Mouse (Mus musculus): ENCODE data around the gene Ccr1l1. TPM values are rescaled to one million over a fixed set of nuclear protein-coding genes. Genes with fewer than 3 reads are reported as not detected.
"Not testable (repeated sequence)": the region's sequence is repeated elsewhere in the genome, so short reads cannot be mapped to it uniquely, and the experiment has no call there.

The Ccr1l1 gene
- polyA plus RNA-seq, 1 experiment = not detected

DNA sequence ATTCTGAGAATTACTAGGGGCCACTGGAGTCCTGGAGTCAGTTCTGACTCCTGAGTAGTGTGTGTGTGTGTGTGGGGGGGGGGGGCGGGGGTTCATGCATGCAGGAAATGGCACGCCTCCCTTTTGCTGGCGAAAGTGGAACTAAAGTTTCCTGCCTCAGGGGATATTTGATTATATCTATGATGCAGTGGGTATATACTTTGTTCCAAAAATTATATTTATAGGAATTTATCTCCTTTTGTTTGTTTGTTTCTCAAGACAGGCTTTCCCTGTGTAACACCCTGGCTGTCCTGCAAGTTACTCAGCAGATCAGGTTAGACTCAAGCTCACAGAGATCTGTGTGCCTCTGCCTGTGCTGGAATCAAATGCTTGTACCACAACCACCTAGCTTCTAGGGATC lies 11.5 kb upstream of the Ccr1l1 start:
- TF ChIP-seq POLR2A (IDR thresholded peaks at IDR 0.05; ENCODE audit: low read depth, low read length) (no peak), CTCF (IDR thresholded peaks at IDR 0.05; ENCODE audit: borderline replicate concordance, insufficient read depth, low read length) (no peak)
- Histone ChIP-seq H3K27ac (ENCODE audit: insufficient read depth, low read length) (no peak overlapping the region), H3K4me3 (ENCODE audit: insufficient read depth, low read length) (no peak overlapping the region), H3K4me1 (ENCODE audit: control insufficient read depth, insufficient read depth, low read length) (no peaks in the 10 kb centered on the region)

DNA sequence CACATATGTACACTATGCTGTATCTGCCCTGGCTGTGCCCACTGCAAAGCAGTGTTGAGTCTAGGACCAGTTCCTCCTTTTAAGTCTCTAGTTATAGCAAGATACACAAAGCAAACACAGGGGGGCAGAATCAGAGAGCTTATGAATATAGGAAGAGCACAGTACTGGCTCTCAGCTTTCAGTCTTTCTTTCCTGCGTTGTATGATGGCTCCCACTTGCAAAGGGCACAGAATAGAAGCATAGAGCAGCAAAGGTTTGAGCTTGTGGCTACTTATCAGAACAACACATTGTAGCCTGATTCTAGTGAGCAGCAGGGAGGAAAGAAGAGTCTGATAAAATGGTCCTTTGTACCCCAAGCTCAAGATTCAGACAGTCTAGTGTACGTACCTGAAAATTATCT lies 8.0 kb upstream of the Ccr1l1 start:
- Histone ChIP-seq H3K4me1 (ENCODE audit: control insufficient read depth, insufficient read depth, low read length) (no peaks in the 10 kb centered on the region), H3K27ac (ENCODE audit: insufficient read depth, low read length) (no peak overlapping the region), H3K4me3 (ENCODE audit: insufficient read depth, low read length) (no peak overlapping the region)
- no peak for TF ChIP-seq CTCF (IDR thresholded peaks at IDR 0.05; ENCODE audit: borderline replicate concordance, insufficient read depth, low read length)
- TF ChIP-seq POLR2A (IDR thresholded peaks at IDR 0.05; ENCODE audit: low read depth, low read length) = no peak

DNA sequence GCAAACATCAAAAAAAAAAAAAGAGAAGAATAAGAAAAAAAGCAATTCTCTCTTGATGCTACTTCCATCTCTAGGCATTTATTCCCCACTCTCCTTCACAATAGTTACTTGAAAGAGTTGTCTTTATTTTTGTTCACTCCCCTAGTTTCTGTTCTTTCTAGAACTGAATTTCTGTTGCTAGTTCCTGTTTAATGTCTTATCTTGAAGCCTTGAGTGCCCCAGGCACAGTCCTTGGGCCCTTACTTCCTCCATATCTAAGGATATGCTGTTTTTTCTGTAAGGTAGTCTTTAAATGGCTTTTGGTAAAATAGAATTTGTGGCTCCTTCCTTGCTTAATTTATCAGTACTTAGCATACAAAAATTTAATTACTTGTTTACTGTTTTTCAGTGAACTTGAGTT lies 6.7 kb upstream of the Ccr1l1 start:
- Histone ChIP-seq H3K4me1 (ENCODE audit: control insufficient read depth, insufficient read depth, low read length) (no peaks in the 10 kb centered on the region), H3K27ac (ENCODE audit: insufficient read depth, low read length) (no peak overlapping the region), H3K4me3 (ENCODE audit: insufficient read depth, low read length) (no peak overlapping the region)
- TF ChIP-seq POLR2A (IDR thresholded peaks at IDR 0.05; ENCODE audit: low read depth, low read length) (no peak), CTCF (IDR thresholded peaks at IDR 0.05; ENCODE audit: borderline replicate concordance, insufficient read depth, low read length) (no peak)

DNA sequence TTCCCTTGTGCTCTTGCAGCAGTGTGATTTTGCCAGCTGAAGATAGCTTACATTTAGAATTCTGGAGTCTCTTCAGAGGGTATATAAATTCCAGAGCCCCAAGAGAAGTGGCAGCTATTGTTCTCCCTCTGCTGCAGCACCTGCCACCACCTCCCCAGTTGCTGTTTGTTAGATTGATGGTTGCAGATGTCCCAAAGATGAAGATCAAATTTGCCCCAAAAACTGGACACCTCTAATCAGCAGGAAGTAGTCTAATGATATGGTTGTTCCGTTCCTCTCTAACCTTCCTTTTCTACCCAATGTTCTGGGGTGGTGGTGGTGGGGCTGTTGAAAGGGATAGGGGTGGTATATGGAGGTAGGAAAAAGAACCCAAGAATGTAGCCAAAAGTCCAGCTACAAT lies 4.5 kb upstream of the Ccr1l1 start:
- Histone ChIP-seq H3K4me3 (ENCODE audit: insufficient read depth, low read length) (no peak overlapping the region), H3K4me1 (ENCODE audit: control insufficient read depth, insufficient read depth, low read length) (no peaks in the 10 kb centered on the region), H3K27ac (ENCODE audit: insufficient read depth, low read length) (no peak overlapping the region)
- no peak for TF ChIP-seq CTCF (IDR thresholded peaks at IDR 0.05; ENCODE audit: borderline replicate concordance, insufficient read depth, low read length)
- TF ChIP-seq POLR2A (IDR thresholded peaks at IDR 0.05; ENCODE audit: low read depth, low read length) = no peak

DNA sequence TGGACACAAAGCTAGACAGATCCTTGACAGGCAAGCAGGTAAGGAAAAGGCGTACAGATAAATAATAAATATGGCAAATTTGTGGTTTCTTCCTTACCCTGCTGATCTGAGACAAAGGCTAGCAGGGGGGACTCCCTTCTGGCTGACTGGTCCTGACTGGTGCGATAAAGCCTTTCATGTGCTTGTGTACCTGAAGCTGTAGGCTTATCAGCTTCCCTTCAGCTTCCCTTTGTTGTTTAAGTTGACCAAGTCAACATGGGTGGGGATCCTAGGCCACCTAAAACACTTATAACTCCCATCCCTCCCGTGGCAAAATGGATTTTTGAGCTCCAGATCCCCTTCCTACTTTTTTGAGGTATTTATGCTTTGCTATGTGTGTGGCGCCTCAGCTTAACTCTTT lies 3.7 kb upstream of the Ccr1l1 start:
- TF ChIP-seq POLR2A (IDR thresholded peaks at IDR 0.05; ENCODE audit: low read depth, low read length) = no peak
- no peak for TF ChIP-seq CTCF (IDR thresholded peaks at IDR 0.05; ENCODE audit: borderline replicate concordance, insufficient read depth, low read length)
- H3K27ac ChIP-seq (ENCODE audit: insufficient read depth, low read length) = no peak overlapping the region

DNA sequence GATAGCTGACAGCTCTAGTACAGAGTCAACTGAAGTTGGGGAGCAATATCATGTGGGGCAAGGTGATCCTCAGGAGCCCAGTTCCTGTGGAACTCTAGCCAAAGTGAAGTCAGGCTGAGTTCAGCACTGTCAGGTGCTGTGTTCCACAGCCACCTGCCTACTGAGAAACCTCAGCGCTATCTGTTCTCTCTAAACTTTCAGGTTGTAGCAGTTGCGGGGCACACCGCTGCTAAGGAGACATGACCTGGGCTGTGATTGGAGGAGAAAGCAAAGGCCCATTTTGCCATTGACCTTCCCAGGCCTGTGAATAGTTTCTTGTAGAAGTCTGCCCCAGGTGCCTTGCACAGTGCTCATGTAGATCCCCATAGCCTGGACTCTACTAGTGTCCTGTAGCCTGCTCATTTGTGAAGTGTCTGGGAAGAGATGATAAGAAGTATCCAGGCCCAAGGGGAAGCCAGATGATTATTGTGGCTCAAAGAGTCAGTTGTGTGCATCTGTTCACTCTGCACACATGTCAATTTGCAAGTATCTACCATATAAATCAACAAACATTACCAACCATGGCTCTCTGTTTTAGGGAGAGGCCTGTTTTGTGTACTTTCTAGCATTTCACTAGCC lies 2.8 kb upstream of the Ccr1l1 start:
- not testable (repeated sequence) for H3K4me3 ChIP-seq (ENCODE audit: insufficient read depth, low read length); H3K4me1 ChIP-seq (ENCODE audit: control insufficient read depth, insufficient read depth, low read length); H3K27ac ChIP-seq (ENCODE audit: insufficient read depth, low read length)

More for the DNA sequence above, 3.7 kb upstream of the Ccr1l1 start:
- H3K4me1 ChIP-seq (ENCODE audit: control insufficient read depth, insufficient read depth, low read length) = no peaks in the 10 kb centered on the region
- no peak overlapping the region for H3K4me3 ChIP-seq (ENCODE audit: insufficient read depth, low read length)

DNA sequence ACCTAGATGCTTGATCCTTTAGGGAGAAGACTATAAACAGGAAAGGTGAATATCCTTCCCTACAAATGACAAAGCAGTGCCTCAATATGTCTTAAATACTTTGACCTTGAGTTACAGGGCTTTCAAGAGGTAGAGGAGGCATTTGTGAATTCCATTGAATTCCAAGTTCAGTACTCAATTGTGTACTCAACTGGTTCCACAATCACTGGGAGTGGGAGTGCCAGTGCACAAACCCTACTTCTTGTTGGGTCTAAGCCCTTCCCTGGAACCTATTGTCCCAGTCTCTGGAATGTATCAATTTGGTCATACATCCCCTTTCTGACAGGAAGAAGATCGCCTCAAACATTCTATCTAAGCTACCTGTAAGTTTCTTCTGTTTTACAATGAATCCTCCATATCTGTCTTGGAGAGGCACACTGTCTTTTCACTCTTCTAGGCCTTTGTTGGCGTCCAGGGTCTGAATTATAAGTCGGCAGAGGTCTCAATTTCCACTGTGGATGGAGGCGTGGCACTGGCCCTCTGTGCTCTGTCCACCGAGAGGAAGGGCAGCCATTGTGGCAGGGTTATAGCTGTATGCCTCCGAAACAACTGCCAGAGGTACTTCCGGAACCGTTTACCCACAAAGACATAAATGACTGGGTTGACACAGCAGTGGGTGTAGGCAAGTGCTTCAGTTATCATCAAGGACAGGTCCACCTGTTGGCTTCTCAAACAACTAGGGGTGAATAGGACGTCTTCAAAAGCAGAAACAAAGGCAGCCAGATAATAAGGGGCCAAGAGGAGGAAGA lies 1.1 kb downstream of the Ccr1l1 start:
- TF ChIP-seq CTCF (IDR thresholded peaks at IDR 0.05; ENCODE audit: borderline replicate concordance, insufficient read depth, low read length) = no peak
- no peak for TF ChIP-seq POLR2A (IDR thresholded peaks at IDR 0.05; ENCODE audit: low read depth, low read length)
- Histone ChIP-seq H3K4me1 (ENCODE audit: control insufficient read depth, insufficient read depth, low read length) (no peaks in the 10 kb centered on the region), H3K27ac (ENCODE audit: insufficient read depth, low read length) (no peak overlapping the region), H3K4me3 (ENCODE audit: insufficient read depth, low read length) (no peak overlapping the region)

DNA sequence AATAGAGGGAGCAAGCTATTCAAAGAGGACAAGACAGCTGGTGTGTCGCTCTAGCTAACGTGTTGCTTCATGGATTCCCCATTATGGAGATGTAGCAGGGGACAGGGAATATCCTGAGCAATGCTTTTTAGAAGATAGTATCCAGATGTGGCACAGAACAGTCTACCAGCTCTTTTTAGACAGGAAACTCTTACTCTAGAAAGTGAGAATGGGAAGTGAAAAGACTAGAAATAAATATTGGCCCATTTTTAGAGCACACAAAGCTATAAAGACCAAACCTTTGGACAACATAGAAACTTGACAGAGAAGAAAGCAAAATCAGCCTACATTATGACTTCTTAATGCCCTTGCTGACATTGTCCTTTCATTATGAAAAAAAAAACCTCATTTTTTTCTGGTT lies 2.6 kb downstream of the Ccr1l1 start:
- TF ChIP-seq CTCF (IDR thresholded peaks at IDR 0.05; ENCODE audit: borderline replicate concordance, insufficient read depth, low read length) (no peak), POLR2A (IDR thresholded peaks at IDR 0.05; ENCODE audit: low read depth, low read length) (no peak)
- Histone ChIP-seq H3K27ac (ENCODE audit: insufficient read depth, low read length) (no peak overlapping the region), H3K4me3 (ENCODE audit: insufficient read depth, low read length) (no peak overlapping the region), H3K4me1 (ENCODE audit: control insufficient read depth, insufficient read depth, low read length) (no peaks in the 10 kb centered on the region)

DNA sequence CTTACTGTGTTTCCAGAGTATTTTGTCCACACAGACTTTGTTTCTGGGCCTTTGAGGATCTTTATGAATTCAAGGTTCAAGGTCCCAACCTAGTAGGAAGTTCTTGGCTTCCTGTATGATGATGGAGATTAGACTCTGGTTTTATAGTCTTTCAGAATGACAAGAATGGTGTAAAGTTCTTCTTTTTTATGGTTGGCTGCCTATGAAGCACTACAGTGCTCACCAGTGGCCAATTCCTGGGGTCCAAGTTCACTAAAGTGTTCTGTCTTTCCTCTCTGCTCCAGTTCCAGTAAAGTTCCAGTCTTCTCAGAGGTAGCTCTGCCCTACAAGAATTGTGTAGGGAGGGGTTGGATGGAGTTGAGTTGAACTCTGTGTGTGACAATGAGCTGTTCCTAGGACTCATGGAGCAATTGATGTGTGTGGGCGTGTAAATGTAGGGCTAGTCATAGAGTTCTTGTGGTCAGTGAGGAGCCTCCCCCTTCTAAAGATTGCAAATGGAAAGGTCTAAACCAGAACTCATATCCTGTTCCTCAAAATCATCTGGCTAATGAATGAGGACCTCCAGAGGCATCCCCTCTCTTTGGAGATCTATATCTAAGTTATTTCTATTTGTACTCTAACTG lies 9.8 kb downstream of the Ccr1l1 start, which contains the start of gene Ccr1:
Gene Ccr1 (minus strand): TSS at position 403 of the 623 bp plus-strand sequence.
- no peak within 1 kb of the TSS for H3K27ac ChIP-seq (ENCODE audit: insufficient read depth, low read length)
- no peaks in the 10 kb centered on the region for H3K4me1 ChIP-seq (ENCODE audit: control insufficient read depth, insufficient read depth, low read length)
- H3K4me3 ChIP-seq (ENCODE audit: insufficient read depth, low read length) = no peak within 1 kb of the TSS
- TF ChIP-seq CTCF (IDR thresholded peaks at IDR 0.05; ENCODE audit: borderline replicate concordance, insufficient read depth, low read length) (no peak), POLR2A (IDR thresholded peaks at IDR 0.05; ENCODE audit: low read depth, low read length) (no peak)

DNA sequence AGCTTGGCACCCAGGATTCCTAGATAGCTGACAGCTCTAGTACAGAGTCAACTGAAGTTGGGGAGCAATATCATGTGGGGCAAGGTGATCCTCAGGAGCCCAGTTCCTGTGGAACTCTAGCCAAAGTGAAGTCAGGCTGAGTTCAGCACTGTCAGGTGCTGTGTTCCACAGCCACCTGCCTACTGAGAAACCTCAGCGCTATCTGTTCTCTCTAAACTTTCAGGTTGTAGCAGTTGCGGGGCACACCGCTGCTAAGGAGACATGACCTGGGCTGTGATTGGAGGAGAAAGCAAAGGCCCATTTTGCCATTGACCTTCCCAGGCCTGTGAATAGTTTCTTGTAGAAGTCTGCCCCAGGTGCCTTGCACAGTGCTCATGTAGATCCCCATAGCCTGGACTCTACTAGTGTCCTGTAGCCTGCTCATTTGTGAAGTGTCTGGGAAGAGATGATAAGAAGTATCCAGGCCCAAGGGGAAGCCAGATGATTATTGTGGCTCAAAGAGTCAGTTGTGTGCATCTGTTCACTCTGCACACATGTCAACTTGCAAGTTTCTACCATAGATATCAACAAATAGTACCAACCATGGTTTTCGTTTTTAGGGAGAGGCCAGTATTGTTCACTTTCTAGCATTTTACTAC lies 11.2 kb downstream of the Ccr1l1 start:
- H3K4me1 ChIP-seq (ENCODE audit: control insufficient read depth, insufficient read depth, low read length); H3K4me3 ChIP-seq (ENCODE audit: insufficient read depth, low read length): not testable (repeated sequence)

More for the DNA sequence above, 11.2 kb downstream of the Ccr1l1 start:
- H3K27ac ChIP-seq (ENCODE audit: insufficient read depth, low read length) = not testable (repeated sequence)
